Mouse (Mus musculus): ENCODE results near the gene Plek. TPM values are rescaled to one million over a fixed set of nuclear protein-coding genes. Genes with fewer than 3 reads are reported as not detected.

Plek gene
- total RNA-seq, 2 experiments from 2014 or later = 3.6 to 5.6 TPM

DNA sequence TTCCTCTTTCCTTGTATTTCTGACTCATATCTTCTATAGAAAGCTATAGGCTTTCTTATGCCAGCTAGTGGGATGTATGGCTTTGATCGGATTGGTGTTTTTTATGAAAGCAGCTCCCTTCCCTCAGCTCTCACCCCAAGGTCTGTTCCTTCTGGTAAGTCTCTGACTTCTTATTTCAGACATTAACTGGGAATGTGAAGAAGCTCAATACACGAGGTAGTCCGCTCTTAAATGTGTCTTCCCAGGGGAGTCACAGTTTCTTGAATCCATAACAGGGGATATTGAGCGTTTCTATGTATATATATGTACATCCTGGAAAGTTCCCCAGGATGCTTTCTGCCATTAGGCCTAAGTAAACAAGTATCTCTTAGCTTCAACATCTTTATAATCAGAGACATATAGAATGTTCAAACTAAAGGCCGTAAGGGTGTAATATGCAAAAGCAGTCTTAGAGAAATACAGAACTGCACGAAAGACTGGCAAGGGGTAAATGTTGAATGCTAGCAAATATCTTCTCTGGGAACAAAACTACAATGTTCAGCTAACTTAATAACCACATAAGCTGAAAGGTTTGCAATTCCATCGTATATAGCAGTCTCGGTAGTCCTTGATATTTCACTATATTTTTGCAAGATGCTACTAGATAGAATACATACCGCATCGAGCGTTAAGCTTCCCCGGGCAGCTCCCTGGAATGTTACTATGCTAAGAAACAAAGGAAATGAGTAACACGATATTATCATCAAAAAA lies 101.8 kb downstream of the Plek start:
- DNase-seq = no peak

DNA sequence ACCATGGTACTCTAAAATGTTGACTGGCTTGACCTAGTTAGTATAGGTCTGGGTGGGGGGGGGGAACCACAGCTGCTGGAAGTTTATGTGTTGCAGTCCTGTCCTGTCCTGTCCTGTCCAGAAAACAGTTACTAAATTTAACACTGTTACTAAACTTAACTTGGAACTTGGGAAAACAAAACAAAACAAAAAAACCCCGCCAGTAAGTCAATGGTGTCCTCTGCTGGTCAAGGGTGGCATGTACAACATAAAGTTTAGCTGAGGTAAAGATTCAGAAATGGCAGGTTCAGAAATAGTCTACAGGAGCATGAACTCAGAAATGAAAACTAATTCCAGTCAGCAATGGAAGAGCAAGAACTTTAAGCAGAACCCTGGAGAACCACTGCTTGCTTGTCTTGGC lies 103.4 kb downstream of the Plek start:
- DNase-seq = peak; percentile 56 to 83

DNA sequence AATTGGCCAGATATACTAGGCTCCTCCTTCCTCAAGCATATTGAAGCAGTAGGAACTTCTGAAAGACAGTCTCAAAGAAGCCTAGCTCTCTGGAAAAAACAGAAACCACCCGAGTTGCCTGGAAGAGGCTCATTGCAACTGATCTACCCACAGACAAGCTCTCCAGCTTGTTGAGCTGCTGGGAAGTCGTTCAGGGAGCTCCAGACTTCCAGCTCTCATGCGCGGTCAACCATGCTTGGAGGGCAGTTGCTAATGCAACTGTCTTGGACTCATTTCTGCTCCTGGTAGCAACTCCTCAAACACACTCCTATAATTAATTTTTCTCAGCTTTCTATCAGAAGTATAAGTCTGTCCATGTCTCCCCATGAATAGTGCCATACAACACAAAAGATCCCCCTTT lies 109.2 kb downstream of the Plek start:
- DNase-seq = no peak

- no peak for DNase-seq
Observed at GRCm38 (mm10) chr11:16941973-16942452, 110.2 kb downstream of the Plek start.

DNA sequence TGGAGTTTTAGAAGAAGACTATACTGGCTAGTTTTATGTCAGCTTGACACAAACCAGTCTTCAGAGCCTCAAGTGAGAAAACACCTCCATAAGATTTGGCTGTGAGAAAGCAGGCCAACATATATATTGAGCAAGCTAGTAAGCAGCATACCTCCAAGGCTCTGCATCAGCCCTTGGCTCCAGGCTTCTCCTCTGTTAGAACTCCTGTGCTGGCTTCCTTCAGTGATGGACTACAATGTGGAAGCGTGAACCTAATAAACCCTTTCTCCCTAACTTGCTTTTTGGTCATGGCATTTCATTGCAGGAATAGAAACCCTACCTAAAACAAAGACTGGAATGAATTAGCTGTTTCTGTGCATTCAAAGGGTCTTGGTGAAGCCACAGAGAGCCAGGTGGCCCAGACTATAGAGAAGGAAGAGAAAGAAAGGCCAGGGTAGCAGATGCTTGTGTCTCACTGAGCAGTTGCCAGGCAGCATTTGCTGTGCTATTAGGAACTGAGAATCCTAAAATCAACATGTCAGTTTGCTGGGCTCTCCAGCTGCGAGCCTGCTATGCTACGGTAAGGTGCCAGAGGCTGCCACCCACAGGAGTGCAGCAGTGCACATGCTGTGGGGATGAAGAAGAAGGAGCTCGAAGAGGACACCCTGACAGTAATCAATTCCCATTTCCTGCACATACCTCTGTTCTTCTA lies 110.9 kb downstream of the Plek start:
- DNase-seq = no peak

DNA sequence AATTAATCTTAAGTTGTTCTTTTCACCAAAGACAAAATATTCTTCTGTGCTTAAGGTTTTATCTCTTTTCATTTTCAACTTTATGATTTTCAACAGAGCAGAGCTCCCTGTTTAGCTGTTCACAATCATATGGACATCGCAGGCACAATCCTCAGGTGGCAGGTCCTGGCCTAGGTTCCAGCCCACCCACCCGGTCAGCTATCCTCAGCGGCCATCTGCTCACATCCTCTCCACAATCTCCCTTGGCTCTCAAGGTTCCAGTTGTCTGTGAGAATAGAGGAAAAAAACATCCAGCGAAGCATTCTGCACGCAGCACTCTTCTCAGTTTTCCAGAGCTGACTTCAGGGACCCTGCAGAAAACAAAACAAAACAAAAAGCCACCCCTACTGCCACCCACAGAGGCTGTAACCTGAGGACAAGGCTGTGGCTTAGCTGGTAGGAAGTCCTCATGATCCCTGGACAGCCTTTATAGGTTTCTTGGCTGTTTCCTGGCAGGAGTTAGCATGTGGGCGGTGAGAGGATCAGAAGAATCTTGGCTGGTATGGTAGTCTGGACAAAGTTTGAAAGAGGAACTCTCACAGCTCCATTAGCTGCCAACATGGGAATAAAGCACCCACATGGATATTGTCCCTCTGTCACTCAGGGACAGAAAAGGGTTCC lies 116.5 kb downstream of the Plek start:
- peak in 1 of 2 experiments; percentile 51 for DNase-seq

- no peak for DNase-seq
Observed at GRCm38 (mm10) chr11:16932159-16932558, 120.0 kb downstream of the Plek start.

Other genes with a start within 250 kb of the Plek start
- under 1 TPM in 1 of 2 experiments, not detected in 1; 0.25 TPM for gene Fbxo48, start 101.0 kb downstream of the Plek start, total RNA-seq (2021)
- gene Cnrip1, start 795 bp downstream of the Plek start, total RNA-seq (2021) = 1 to 10 TPM; 3.1 to 3.4 TPM
- 10 to 100 TPM; 65.7 to 66.1 TPM for gene Ppp3r1, start 106.9 kb upstream of the Plek start, total RNA-seq (2021)
- gene Wdr92, start 129.7 kb upstream of the Plek start, total RNA-seq (2021) = 10 to 100 TPM; 11.1 to 11.7 TPM
- gene Pno1, start 159.2 kb upstream of the Plek start, total RNA-seq (2021) = 10 to 100 TPM; 33.1 to 35.1 TPM
- gene C1d, start 205.2 kb upstream of the Plek start, total RNA-seq (2021) = 10 to 100 TPM; 34.8 to 35.7 TPM

All from heart, adult 18-20 months (tissue).